Mouse (Mus musculus): ENCODE measurements around the gene Zfp367. TPM values are rescaled to one million over a fixed set of nuclear protein-coding genes. Genes with fewer than 3 reads are reported as not detected.

Zfp367 gene
- polyA plus RNA-seq, 2 experiments, result 15.2 to 23.5 TPM

GRCm38 (mm10) chr13:64110421-64110820 is 42.6 kb downstream of the Zfp367 start:
- H3K4me3 ChIP-seq (ENCODE audit: insufficient read depth in 1 of 2, low read depth in 2 of 2, low read length in 2 of 2), result no peak overlapping the region
- DNase-seq (ENCODE audit: low read depth in 3 of 3, low spot score in 3 of 3), result no peak
- WGBS (ENCODE audit: insufficient replicate concordance), result 61% methylated on average over 1 of the region's 1 CpGs
- H3K9me3 ChIP-seq (ENCODE audit: control insufficient read depth, low read length), result no peaks in the 10 kb centered on the region
- no peak overlapping the region for H3K27ac ChIP-seq
- no peak overlapping the region for H3K9ac ChIP-seq (replicated peaks)
- H3K36me3 ChIP-seq (replicated peaks; ENCODE audit: control insufficient read depth, insufficient read depth, low read depth), result no peaks in the 10 kb centered on the region
- no peaks in the 10 kb centered on the region for H3K27me3 ChIP-seq (ENCODE audit: control insufficient read depth, insufficient read depth, low read length)
- ATAC-seq (ENCODE audit: insufficient read depth), result no peak
- H3K4me1 ChIP-seq (replicated peaks; ENCODE audit: control insufficient read depth in 2 of 2, insufficient read depth in 2 of 2, low read length in 1 of 2), result peaks cover 5 to 7% of the 10 kb centered on the region in 2 experiments; a peak in 3 of 4 replicates
- no peak overlapping the region for H3K4me2 ChIP-seq (ENCODE audit: low read depth)
- no peak for TF ChIP-seq CTCF (IDR thresholded peaks at IDR 0.05; ENCODE audit: low read depth)
- no peak for TF ChIP-seq EP300 (IDR thresholded peaks at IDR 0.05; ENCODE audit: low read depth)

GRCm38 (mm10) chr13:64108381-64108850 is 44.6 kb downstream of the Zfp367 start:
- Histone ChIP-seq H3K4me2 (ENCODE audit: low read depth) (no peak overlapping the region), H3K27me3 (ENCODE audit: control insufficient read depth, insufficient read depth, low read length) (no peaks in the 10 kb centered on the region), H3K36me3 (replicated peaks; ENCODE audit: control insufficient read depth, insufficient read depth, low read depth) (no peaks in the 10 kb centered on the region), H3K4me1 (replicated peaks; ENCODE audit: control insufficient read depth in 2 of 2, insufficient read depth in 2 of 2, low read length in 1 of 2) (peaks cover 5 to 7% of the 10 kb centered on the region in 2 experiments; a peak in 3 of 4 replicates), H3K9me3 (ENCODE audit: control insufficient read depth, low read length) (no peaks in the 10 kb centered on the region), H3K4me3 (ENCODE audit: insufficient read depth in 1 of 2, low read depth in 2 of 2, low read length in 2 of 2) (no peak overlapping the region), H3K9ac (replicated peaks) (no peak overlapping the region), H3K27ac (no peak overlapping the region)
- ATAC-seq (ENCODE audit: insufficient read depth) (no peak), DNase-seq (ENCODE audit: low read depth in 3 of 3, low spot score in 3 of 3) (no peak)
- TF ChIP-seq EP300 (IDR thresholded peaks at IDR 0.05; ENCODE audit: low read depth) (no peak), CTCF (IDR thresholded peaks at IDR 0.05; ENCODE audit: low read depth) (no peak)
- WGBS (ENCODE audit: insufficient replicate concordance), result 13% methylated on average over 5 of the region's 5 CpGs

- no peaks in the 10 kb centered on the region for H3K9me3 ChIP-seq (ENCODE audit: control insufficient read depth, low read length)
- no peaks in the 10 kb centered on the region for H3K27me3 ChIP-seq (ENCODE audit: control insufficient read depth, insufficient read depth, low read length)
- no peaks in the 10 kb centered on the region for H3K36me3 ChIP-seq (replicated peaks; ENCODE audit: control insufficient read depth, insufficient read depth, low read depth)
- no peak for ATAC-seq (ENCODE audit: insufficient read depth)
- 28% methylated on average over 8 of the region's 8 CpGs for WGBS (ENCODE audit: insufficient replicate concordance)
- H3K9ac ChIP-seq (replicated peaks), result no peak overlapping the region
- H3K4me3 ChIP-seq (ENCODE audit: insufficient read depth in 1 of 2, low read depth in 2 of 2, low read length in 2 of 2), result no peak overlapping the region
- H3K4me1 ChIP-seq (replicated peaks; ENCODE audit: control insufficient read depth in 2 of 2, insufficient read depth in 2 of 2, low read length in 1 of 2), result peaks cover 5 to 7% of the 10 kb centered on the region in 2 experiments; a peak in 3 of 4 replicates
- no peak for TF ChIP-seq CTCF (IDR thresholded peaks at IDR 0.05; ENCODE audit: low read depth)
- TF ChIP-seq EP300 (IDR thresholded peaks at IDR 0.05; ENCODE audit: low read depth), result no peak
- DNase-seq (ENCODE audit: low read depth in 3 of 3, low spot score in 3 of 3), result no peak
- H3K4me2 ChIP-seq (ENCODE audit: low read depth), result no peak overlapping the region
- no peak overlapping the region for H3K27ac ChIP-seq
Observed at GRCm38 (mm10) chr13:64107535-64107934, 45.5 kb downstream of the Zfp367 start.

DNA sequence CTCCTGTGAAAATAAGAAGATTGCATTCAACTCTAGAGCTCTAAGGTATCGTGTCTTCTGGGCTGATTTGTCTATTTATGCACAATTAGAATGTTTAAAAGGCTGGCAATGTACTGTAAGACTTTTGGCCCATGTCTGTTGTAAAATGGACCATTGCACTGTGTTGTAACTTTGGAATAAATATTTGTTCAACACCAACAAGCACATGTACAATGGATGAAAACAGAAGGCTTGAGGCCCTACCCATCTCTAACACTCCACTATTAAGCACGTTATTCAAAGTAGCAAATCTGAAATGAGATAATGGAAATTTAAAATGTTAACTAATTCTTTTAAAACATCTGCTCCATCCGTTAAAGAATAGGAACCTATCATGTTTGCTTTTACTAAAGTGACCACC is 45.9 kb downstream of the Zfp367 start:
- Histone ChIP-seq H3K4me1 (replicated peaks; ENCODE audit: control insufficient read depth in 2 of 2, insufficient read depth in 2 of 2, low read length in 1 of 2) (peaks cover 5 to 7% of the 10 kb centered on the region in 2 experiments; a peak in 3 of 4 replicates), H3K27ac (no peak overlapping the region), H3K9me3 (ENCODE audit: control insufficient read depth, low read length) (no peaks in the 10 kb centered on the region), H3K4me2 (ENCODE audit: low read depth) (no peak overlapping the region), H3K4me3 (ENCODE audit: insufficient read depth in 1 of 2, low read depth in 2 of 2, low read length in 2 of 2) (no peak overlapping the region), H3K9ac (replicated peaks) (no peak overlapping the region), H3K36me3 (replicated peaks; ENCODE audit: control insufficient read depth, insufficient read depth, low read depth) (no peaks in the 10 kb centered on the region), H3K27me3 (ENCODE audit: control insufficient read depth, insufficient read depth, low read length) (no peaks in the 10 kb centered on the region)
- no peak for ATAC-seq (ENCODE audit: insufficient read depth)
- no peak for DNase-seq (ENCODE audit: low read depth in 3 of 3, low spot score in 3 of 3)
- 45% methylated on average over 3 of the region's 3 CpGs for WGBS (ENCODE audit: insufficient replicate concordance)
- TF ChIP-seq EP300 (IDR thresholded peaks at IDR 0.05; ENCODE audit: low read depth) (no peak), CTCF (IDR thresholded peaks at IDR 0.05; ENCODE audit: low read depth) (no peak)

DNA sequence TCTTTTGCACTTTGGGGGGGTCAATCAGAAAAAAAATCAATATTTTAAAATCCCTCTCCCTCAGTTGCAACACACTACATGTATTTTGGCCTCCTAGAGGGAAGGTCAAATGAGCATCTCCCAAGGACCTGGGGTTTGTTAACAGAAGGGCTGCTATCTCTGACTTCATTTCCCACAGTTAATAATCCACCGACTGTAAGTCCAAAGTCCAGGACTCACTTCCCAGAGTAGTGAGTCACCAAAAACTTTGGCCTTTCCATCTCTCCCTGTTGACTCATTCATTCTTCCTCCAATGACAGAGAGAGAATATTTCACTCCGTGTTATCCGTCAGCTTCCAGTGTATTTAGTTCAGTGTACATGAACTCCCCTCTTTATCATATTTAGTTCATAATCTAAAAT is 47.3 kb downstream of the Zfp367 start:
- no peak overlapping the region for H3K27ac ChIP-seq
- H3K36me3 ChIP-seq (replicated peaks; ENCODE audit: control insufficient read depth, insufficient read depth, low read depth), result no peaks in the 10 kb centered on the region
- no peak overlapping the region for H3K4me2 ChIP-seq (ENCODE audit: low read depth)
- no peaks in the 10 kb centered on the region for H3K27me3 ChIP-seq (ENCODE audit: control insufficient read depth, insufficient read depth, low read length)
- no peak overlapping the region for H3K4me3 ChIP-seq (ENCODE audit: insufficient read depth in 1 of 2, low read depth in 2 of 2, low read length in 2 of 2)
- 66% methylated on average over 3 of the region's 3 CpGs for WGBS (ENCODE audit: insufficient replicate concordance)
- ATAC-seq (ENCODE audit: insufficient read depth) (peak; percentile 57), DNase-seq (ENCODE audit: low read depth in 3 of 3, low spot score in 3 of 3) (no peak)
- H3K4me1 ChIP-seq (replicated peaks; ENCODE audit: control insufficient read depth in 2 of 2, insufficient read depth in 2 of 2, low read length in 1 of 2), result peaks cover 5 to 7% of the 10 kb centered on the region in 2 experiments; a peak in 3 of 4 replicates
- H3K9me3 ChIP-seq (ENCODE audit: control insufficient read depth, low read length), result no peaks in the 10 kb centered on the region
- TF ChIP-seq EP300 (IDR thresholded peaks at IDR 0.05; ENCODE audit: low read depth) (no peak), CTCF (IDR thresholded peaks at IDR 0.05; ENCODE audit: low read depth) (no peak)
- no peak overlapping the region for H3K9ac ChIP-seq (replicated peaks)

Measured in liver, embryonic 14.5 days (tissue).